Comparison of ENCODE assay signal across 10 mouse cellular contexts in the genomic region with DNA sequence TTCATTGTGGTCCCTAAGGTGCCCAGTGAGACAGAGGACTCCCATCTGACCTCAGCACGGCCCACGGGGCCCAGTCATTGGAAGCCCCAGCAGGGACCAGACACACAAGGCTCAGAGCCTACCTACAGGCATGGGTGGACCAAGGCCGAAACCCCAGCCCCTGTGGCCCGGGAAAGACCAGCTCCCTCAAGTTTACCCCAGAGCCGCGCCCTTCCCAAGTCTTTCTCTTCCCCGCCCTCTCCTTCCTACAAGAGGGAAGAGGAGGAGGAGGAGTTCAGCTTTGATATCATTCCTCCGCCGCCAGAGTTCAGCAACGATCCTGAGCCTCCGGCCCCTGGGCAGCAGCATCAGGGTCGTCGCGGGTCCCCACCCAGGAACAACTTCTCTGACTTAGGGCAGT. TPM values are rescaled to one million over a fixed set of nuclear protein-coding genes. Genes with fewer than 3 reads are reported as not detected.
DNase-seq lines count a peak whose midpoint lies in the region; ATAC-seq lines count a peak whose summit lies in the region.
"Had no signal": no experiment of that assay in that cellular context is flagged by ENCODE, and none has a peak within 500 bp of the region (broad histone marks: within the 10 kb centered on the region; RNA-seq: fewer than 3 reads in every experiment).

No protein-coding gene starts in this region.

- peak overlapping the region; percentile 34 for H3K4me3 ChIP-seq in heart, embryonic 11.5 days (ENCODE audit: low read depth, low read length)
- 0 out of 2 replicates have a peak overlapping the region, but pooled peaks have one; percentile 27 for H3K4me3 ChIP-seq in brown adipose tissue, adult 24 weeks (ENCODE audit: insufficient read depth, low read depth, low read length)
- H3K4me3 ChIP-seq in hindbrain, embryonic 15.5 days = peak overlapping the region; percentile 12; the same call in 1 of the 2 replicates
- H3K4me3 ChIP-seq in midbrain, embryonic 12.5 days = peak overlapping the region; percentile 10; the same call in 1 of the 2 replicates
- H3K4me3 ChIP-seq: erythroblast, embryonic 14.5 days had no signal

- no peaks in the 10 kb centered on the region for H3K36me3 ChIP-seq in heart, embryonic 11.5 days (ENCODE audit: control insufficient read depth, insufficient read depth, low read length)
- H3K36me3 ChIP-seq in hindbrain, embryonic 15.5 days = no peaks in the 10 kb centered on the region
- no peaks in the 10 kb centered on the region for H3K36me3 ChIP-seq in midbrain, embryonic 12.5 days

- H3K4me2 ChIP-seq in heart, embryonic 11.5 days = peak overlapping the region; percentile 63
- peak overlapping the region; percentile 19; the same call in 1 of the 2 replicates for H3K4me2 ChIP-seq in hindbrain, embryonic 15.5 days
- peak overlapping the region; percentile 40 for H3K4me2 ChIP-seq in midbrain, embryonic 12.5 days (replicated peaks)

- peaks cover 36% of the 10 kb centered on the region for H3K27me3 ChIP-seq in heart, embryonic 11.5 days (ENCODE audit: control insufficient read depth, insufficient read depth, low read length)
- H3K27me3 ChIP-seq in hindbrain, embryonic 15.5 days = peaks cover 26% of the 10 kb centered on the region
- H3K27me3 ChIP-seq in midbrain, embryonic 12.5 days = peaks cover 77% of the 10 kb centered on the region

- DNase-seq in heart, postnatal 25 days (ENCODE audit: low spot score) = no peak
- DNase-seq in left cerebral cortex, adult 11 months (ENCODE audit: low spot score) = no peak
- no peak for DNase-seq in urinary bladder, postnatal 36 days (ENCODE audit: low spot score in 2 of 2)
- no peak for DNase-seq in thymus, postnatal 36 days
- DNase-seq: adrenal gland, postnatal 36 days had no signal

- H3K27ac ChIP-seq in heart, embryonic 11.5 days (ENCODE audit: low read depth, low read length) = no peak overlapping the region
- no peak overlapping the region for H3K27ac ChIP-seq in brown adipose tissue, adult 24 weeks (replicated peaks; ENCODE audit: low read depth, low read length)
- H3K27ac ChIP-seq in hindbrain, embryonic 15.5 days (replicated peaks) = no peak overlapping the region
- no peak overlapping the region for H3K27ac ChIP-seq in midbrain, embryonic 12.5 days (replicated peaks)

- H3K4me1 ChIP-seq in heart, embryonic 11.5 days (ENCODE audit: control insufficient read depth, insufficient read depth, low read length) = peaks cover 32% of the 10 kb centered on the region
- no peaks in the 10 kb centered on the region for H3K4me1 ChIP-seq in brown adipose tissue, adult 24 weeks (ENCODE audit: control insufficient read depth, insufficient read depth, insufficient read length, low read length)
- H3K4me1 ChIP-seq in hindbrain, embryonic 15.5 days (replicated peaks) = no peaks in the 10 kb centered on the region
- H3K4me1 ChIP-seq in midbrain, embryonic 12.5 days = peaks cover 12% of the 10 kb centered on the region; the same call in 1 of the 2 replicates

- intact Hi-C loops in heart, postnatal 25 days (cut with DNase I) = loop anchor here (5.0 kb wide), 1 partner anchor 61 kb away; no protein-coding TSS in a partner anchor

- peak overlapping the region; percentile 56 for H3K9ac ChIP-seq in heart, embryonic 11.5 days (ENCODE audit: low read depth, low read length)
- H3K9ac ChIP-seq in hindbrain, embryonic 15.5 days = no peak overlapping the region
- no peak overlapping the region for H3K9ac ChIP-seq in midbrain, embryonic 12.5 days (replicated peaks)

- H3K9me3 ChIP-seq in heart, embryonic 11.5 days (replicated peaks; ENCODE audit: control insufficient read depth, low read length) = no peaks in the 10 kb centered on the region
- no peaks in the 10 kb centered on the region for H3K9me3 ChIP-seq in hindbrain, embryonic 15.5 days
- H3K9me3 ChIP-seq in midbrain, embryonic 12.5 days = no peaks in the 10 kb centered on the region

- ATAC-seq in heart, embryonic 11.5 days (replicated peaks; ENCODE audit: insufficient number of reproducible peaks, low FRiP score, low TSS enrichment) = no peak
- no peak for ATAC-seq in hindbrain, embryonic 15.5 days (ENCODE audit: low FRiP score, low read depth)
- ATAC-seq in midbrain, embryonic 12.5 days (ENCODE audit: low FRiP score, low read depth) = no peak

- WGBS in heart, embryonic 11.5 days (ENCODE audit: insufficient replicate concordance) = 13% methylated on average over 13 of the region's 14 CpGs
- 16% methylated on average over 14 of the region's 14 CpGs for WGBS in hindbrain, embryonic 15.5 days
- WGBS in midbrain, embryonic 12.5 days = 22% methylated on average over 12 of the region's 14 CpGs

RNA-seq across cellular contexts. Expression of a gene that starts 30.9 kb away (rescaled TPM):
- 1.2 and 2.2 TPM in 2 replicates for polyA plus RNA-seq in heart, embryonic 11.5 days (2014; fragmentation: Nextera tagmentation; extraction: Ambion mirVana)
- total RNA-seq in heart, postnatal 25 days (2021) = not detected
- polyA plus RNA-seq in brown adipose tissue, adult 24 weeks (2012; ENCODE audit: insufficient read depth, insufficient read length, missing spikeins) = not detected in 2 replicates
- polyA plus RNA-seq in hindbrain, embryonic 15.5 days (2015; fragmentation: Nextera tagmentation; extraction: Ambion mirVana) = 0.47 and 0.74 TPM in 2 replicates
- polyA plus RNA-seq in midbrain, embryonic 12.5 days (2016; fragmentation: Nextera tagmentation; extraction: Ambion mirVana) = 0.41 and 0.52 TPM in 2 replicates
- total RNA-seq: adrenal gland, postnatal 36 days had no signal
- polyA plus RNA-seq: erythroblast, embryonic 14.5 days had no signal

RNA-seq across cellular contexts. Expression of a gene that starts 31.6 kb away (rescaled TPM):
- polyA plus RNA-seq in heart, embryonic 11.5 days (2014; fragmentation: Nextera tagmentation; extraction: Ambion mirVana) = 1.2 and 1.6 TPM in 2 replicates
- 1 to 10 TPM in 1 of 2 experiments, under 1 TPM in 1; 0.96 to 2.0 TPM for total RNA-seq in heart, postnatal 25 days (2021)
- 0.48 TPM in 1 of 2 replicates, not detected in the other for polyA plus RNA-seq in brown adipose tissue, adult 24 weeks (2012; ENCODE audit: insufficient read depth, insufficient read length, missing spikeins)
- polyA plus RNA-seq in hindbrain, embryonic 15.5 days (2015; fragmentation: Nextera tagmentation; extraction: Ambion mirVana) = 0.10 and 0.47 TPM in 2 replicates
- 0.23 and 0.24 TPM in 2 replicates for polyA plus RNA-seq in midbrain, embryonic 12.5 days (2016; fragmentation: Nextera tagmentation; extraction: Ambion mirVana)
- polyA plus RNA-seq: erythroblast, embryonic 14.5 days had no signal

RNA-seq across cellular contexts. Expression of a gene that starts 34.0 kb away (rescaled TPM):
- 15.9 and 18.3 TPM in 2 replicates for polyA plus RNA-seq in heart, embryonic 11.5 days (2014; fragmentation: Nextera tagmentation; extraction: Ambion mirVana)
- 10 to 100 TPM in 1 of 2 experiments, 1 to 10 TPM in 1; 10.0 to 11.4 TPM for total RNA-seq in heart, postnatal 25 days (2021)
- polyA plus RNA-seq in brown adipose tissue, adult 24 weeks (2012; ENCODE audit: insufficient read depth, insufficient read length, missing spikeins) = 6.8 and 8.9 TPM in 2 replicates
- polyA plus RNA-seq in hindbrain, embryonic 15.5 days (2015; fragmentation: Nextera tagmentation; extraction: Ambion mirVana) = 21.0 and 22.5 TPM in 2 replicates
- polyA plus RNA-seq in midbrain, embryonic 12.5 days (2016; fragmentation: Nextera tagmentation; extraction: Ambion mirVana) = 32.2 and 32.7 TPM in 2 replicates

RNA-seq across cellular contexts. Expression of a gene that starts 36.8 kb away (rescaled TPM):
- polyA plus RNA-seq in heart, embryonic 11.5 days (2014; fragmentation: Nextera tagmentation; extraction: Ambion mirVana) = 559 and 565 TPM in 2 replicates
- 10 to 100 TPM; 75.6 to 87.9 TPM for total RNA-seq in heart, postnatal 25 days (2021)
- polyA plus RNA-seq in brown adipose tissue, adult 24 weeks (2012; ENCODE audit: insufficient read depth, insufficient read length, missing spikeins) = 40.4 and 48.4 TPM in 2 replicates
- 88.8 and 91.0 TPM in 2 replicates for polyA plus RNA-seq in hindbrain, embryonic 15.5 days (2015; fragmentation: Nextera tagmentation; extraction: Ambion mirVana)
- 127 and 145 TPM in 2 replicates for polyA plus RNA-seq in midbrain, embryonic 12.5 days (2016; fragmentation: Nextera tagmentation; extraction: Ambion mirVana)
